Mouse (Mus musculus): ENCODE measurements around the gene Mynn.
"Not testable (repeated sequence)": the region's sequence is repeated elsewhere in the genome, so short reads cannot be mapped to it uniquely, and the experiment has no call there.

The Mynn gene

DNA sequence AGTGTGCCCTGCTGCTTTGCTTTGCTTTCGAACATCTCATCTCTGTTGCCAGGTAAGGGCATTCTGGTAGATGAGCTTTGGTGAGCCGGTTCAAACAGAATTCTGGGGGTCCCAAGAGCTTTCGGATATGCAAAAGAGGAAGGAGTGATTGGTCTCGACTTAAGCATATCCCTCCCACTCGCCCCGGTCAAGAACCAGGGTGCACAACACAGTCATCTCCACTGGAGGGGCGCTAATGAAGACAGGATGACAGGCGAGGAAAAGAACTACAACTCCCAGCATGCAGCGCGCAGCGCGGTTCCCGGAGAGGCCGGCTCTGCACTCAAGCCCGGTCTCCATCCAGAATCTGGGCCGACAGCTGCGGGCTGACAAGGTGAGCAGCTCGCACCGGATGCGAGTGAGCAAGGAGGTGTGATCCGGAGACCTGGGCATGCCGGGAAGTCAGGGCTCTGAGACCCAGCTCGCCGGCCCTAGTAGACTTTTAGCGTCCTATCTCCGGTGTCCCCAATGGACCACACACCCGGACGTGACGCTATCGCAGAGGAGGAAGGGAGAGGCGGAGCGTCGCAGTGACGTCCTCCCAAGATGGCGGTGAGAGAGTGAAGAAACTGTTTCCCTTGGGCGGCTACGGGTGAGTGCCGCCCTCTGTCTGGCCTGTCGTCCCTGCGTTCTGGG, at the start of gene Mynn:
Gene Mynn (plus strand): TSS at position 1 of the 675 bp plus-strand sequence.
- DNase-seq (ENCODE audit: low spot score in 2 of 2), result peak; percentile 92 to 97

DNA sequence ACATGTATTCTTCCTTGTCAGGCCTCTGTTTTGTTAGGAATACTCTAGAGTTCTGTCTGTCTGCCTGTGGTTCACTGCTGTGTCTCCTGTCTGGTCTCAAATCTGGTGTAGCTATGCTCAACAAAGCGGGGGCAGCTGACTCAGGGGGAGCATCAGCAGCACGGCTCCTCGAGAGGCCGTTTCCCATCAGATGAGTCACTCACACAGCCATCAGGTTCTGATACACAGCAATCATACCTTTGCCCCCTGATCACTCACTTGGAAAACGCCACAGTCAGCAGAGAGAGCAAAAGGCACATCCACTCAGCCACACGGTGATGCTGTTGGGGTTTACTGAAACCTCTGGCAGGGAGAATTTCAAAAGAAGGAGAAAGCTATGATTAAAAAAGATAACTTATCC, 48.1 kb upstream of the Mynn start:
- DNase-seq (ENCODE audit: low spot score in 2 of 2), result no peak

DNA sequence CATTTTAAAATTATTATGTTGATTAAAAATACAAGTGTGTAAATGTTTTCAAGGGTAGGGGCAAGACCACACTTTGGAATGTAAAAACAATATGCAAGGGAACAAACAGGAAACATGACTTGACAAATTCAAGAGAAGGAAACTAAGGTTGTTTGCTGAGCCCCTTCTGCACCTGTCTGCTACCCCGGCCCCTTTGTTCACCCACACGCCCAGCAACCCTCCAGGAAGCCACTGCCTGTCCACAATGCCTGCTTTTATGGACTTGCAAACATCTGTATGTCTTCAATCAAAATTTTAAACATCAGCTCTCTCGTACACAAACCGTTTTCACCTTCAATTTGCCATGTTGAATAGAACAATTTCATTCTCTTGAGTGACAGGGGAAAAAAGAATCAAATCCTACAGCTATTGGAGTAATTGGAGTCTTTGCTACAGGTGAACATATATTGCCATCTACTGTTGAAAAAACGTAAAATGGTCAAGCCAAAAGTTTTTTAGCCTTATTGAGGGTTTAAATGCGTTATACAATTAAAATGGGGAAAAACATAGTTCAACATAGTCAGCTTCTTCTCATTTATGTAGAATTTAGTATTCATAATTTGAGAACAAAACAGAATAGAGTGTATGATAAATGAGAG, 41.1 kb upstream of the Mynn start:
- DNase-seq (ENCODE audit: low spot score in 2 of 2), result no peak

DNA sequence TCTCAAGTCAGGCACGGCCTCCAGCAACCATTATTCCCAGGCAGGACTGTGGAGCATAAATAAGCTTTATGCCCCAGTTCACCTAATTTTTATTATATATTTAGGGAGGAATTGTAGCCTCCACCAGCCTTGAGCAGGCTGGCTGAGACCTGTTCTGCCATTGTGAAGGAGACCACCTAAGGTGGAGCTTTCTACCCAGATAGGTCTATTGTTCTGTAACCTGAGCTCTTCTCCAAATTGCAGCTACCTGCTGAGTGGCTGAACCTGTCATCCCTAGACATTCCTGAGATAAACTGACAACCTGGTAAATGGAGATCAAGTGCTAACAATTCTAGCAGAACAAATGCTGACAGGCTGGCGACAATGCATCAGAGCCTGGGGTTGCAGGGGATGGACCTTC, 35.5 kb upstream of the Mynn start:
- not testable (repeated sequence) for DNase-seq (ENCODE audit: low spot score in 2 of 2)

DNA sequence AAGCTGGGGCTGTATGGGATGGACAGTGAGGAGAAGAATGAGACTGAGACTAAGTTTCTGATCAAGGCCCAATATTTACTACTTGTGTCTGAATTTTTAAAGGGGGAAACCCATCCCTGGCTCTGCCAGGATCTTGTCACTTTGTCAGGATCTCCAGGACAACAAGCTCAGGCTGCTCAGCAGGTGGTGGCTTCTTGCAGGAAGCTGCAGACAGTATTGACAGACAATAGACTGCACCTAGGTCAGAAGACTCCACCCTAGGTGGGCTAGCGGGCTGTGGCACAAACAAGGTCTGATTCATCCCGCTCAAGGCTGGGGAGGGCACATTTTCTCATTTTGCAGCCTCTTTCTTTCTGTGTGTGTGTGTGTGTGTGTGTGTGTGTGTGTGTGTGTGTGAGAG, 28.3 kb upstream of the Mynn start:
- no peak for DNase-seq (ENCODE audit: low spot score in 2 of 2)

DNA sequence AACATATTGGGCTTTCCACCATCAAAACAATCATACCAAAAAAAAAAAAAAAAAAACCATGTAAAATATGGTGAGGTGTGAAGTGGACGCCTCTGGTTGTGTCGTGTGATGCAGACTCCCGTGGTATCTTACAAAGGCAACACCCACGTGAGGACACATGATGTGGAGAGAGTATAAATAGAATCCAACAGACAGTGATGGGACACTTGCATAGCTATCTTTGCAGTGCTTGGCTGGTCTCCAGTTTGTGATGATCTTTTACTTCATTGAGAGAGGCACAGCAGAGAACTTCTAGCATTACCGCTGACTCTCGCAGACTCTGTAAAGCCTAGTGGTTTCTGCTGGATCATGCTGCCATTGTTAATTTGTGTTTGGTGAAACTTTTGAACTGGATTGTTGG, 13.0 kb upstream of the Mynn start:
- no peak for DNase-seq (ENCODE audit: low spot score in 2 of 2)

DNA sequence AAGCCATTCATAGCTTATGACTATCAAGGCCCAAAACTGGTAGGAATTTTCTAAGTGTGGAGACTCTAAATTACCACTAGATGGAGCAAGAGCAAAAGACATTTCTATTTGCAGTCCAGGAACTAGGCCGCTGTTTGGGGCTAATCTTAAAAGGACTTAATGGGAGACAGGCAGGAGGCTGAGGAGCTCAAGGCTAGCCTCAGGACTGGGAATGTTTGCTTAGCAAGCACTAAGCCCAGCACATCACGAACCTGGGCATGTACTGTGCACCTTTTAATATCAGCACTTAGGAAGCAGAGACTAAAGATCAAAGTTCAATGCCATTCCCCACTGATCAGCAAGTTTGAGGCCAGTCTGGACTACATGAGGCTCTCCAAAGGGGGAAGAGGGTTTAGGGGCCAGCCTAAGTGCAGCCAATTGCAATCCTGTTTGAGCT, 9.4 kb upstream of the Mynn start:
- no peak for DNase-seq (ENCODE audit: low spot score in 2 of 2)

DNA sequence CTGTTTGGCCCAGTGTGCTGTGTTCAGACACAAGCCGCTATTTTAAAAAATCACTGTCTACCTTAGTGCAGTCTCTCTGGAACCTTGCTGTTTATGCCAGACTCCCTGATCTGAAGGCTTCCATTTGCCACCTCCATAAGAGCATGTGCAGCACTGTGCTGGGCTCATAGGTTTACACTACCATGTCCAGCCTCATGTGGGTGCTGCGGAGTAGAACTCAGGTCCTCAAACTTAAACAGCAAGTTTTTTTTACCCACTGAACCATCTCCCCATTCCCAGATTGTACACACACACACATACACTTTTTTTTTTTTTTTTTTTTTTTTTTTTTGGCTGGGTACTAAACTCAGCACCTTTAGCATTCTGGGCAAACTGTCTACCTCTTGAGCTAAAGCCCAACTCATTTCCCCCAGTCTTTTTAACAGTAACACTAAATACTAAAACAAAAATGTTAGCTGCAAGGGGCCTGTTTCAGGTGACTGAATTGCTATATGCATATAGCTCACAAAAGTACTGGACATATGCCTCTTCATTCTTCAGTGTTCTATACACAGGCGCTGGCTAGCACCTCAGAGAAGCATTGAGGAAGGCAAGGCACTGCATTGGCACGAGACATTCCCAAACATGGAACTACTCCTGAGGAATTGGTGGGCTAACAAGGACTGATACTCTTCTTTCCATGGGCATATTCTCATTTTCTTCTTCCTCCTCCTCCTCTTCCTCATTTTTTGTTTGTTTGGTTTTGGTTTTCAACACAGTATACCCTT, 8.0 kb upstream of the Mynn start:
- DNase-seq (ENCODE audit: low spot score in 2 of 2), result no peak

DNA sequence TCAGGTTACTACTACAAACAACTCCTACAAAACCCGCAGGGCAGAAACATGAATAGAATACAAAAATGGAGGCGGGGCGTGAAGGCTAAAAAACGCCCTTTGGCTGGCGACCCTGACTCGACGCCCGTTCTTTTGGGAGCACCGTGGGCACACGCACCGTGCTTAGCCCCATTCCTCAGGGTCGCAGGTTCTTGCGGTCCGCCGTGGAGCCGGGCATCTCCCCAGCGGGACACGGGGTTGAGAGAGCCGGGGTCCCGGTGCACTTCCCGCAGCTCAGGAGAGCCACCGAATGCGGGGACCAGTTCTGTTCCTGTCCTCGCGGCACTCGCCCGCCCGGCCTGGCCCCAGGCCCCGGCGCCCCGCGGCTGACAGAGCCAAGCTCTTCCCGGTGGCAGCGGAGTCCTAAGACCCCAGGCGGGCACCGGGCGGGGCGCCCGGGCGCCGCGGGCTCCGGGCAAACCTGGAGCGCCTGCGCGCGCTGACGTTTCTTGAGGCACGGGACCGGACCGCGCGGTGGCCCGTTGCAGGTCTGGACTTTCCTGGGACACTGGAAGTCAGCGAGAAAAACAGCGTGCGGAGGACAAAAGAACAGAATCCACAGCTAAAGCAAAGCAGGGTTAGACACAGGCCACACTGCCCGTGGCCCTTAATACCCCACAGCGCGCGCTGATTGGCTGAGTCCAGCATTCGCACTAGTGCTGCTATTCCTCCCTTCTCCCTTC, 6.6 kb upstream of the Mynn start:
- peak in 1 of 2 experiments; percentile 15 for DNase-seq (ENCODE audit: low spot score in 2 of 2)

DNA sequence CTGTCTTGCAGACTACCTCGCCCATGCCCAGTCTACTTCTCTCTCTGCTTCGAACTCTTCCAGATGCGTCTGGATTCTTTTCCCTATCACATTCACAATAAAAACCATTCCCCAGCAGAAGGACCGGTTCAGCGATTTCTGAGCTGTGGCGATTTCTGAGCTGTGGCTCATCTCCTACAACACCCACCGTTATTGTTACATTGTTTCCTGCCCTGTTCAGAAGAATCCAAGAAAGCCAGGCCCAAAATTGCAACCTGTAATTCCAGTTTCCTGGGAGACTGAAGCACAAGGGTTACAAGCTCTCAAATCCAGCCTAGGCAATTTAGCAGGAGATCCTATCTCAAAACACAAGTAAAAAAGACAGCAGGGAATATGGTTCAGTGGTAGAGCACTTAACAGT, 4.6 kb upstream of the Mynn start:
- no peak for DNase-seq (ENCODE audit: low spot score in 2 of 2)

DNA sequence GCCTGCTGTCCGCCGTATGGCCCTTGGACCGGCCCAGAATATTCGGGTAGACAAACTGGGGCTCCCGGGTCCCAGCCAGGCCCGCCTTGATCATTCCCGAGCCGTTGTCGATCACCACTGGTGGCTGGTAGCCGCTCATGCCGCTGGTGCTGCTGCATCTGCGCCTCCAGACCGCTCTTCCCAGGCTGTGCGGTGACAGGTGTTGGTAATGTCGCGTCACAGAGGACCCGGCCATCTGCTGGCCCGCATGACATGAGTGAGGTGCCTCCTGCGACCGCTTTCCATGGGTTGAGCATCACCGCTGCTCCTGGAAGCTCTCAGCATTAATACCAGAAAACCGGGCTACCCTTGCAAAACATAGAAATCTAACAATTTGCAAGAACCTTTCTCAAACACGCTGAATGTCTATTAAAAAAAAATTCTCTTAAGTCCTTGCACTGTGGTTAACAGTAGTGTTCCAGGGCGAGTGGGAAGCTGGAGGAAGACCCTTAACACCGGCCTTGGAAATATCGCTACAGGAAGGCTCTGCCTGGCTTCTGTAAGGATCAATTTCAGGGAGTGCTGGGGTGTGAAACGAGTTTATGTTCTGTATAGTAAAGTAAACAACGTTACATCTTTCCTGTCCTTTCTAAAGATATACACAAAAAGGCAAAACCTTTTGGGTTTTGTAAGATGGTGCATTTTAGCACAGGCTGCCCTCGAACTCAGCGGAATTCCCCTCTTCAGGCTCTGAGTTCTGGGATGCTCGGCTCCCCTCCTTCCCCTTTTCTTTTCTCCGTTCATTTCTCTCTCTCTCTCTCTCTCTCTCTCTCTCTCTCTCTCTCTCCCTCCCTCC, 1.9 kb upstream of the Mynn start, which contains the start of gene Actrt3:
Gene Actrt3 (minus strand): TSS at position 229 of the 835 bp plus-strand sequence.
- peak in 1 of 2 experiments; percentile 42 for DNase-seq (ENCODE audit: low spot score in 2 of 2)

DNA sequence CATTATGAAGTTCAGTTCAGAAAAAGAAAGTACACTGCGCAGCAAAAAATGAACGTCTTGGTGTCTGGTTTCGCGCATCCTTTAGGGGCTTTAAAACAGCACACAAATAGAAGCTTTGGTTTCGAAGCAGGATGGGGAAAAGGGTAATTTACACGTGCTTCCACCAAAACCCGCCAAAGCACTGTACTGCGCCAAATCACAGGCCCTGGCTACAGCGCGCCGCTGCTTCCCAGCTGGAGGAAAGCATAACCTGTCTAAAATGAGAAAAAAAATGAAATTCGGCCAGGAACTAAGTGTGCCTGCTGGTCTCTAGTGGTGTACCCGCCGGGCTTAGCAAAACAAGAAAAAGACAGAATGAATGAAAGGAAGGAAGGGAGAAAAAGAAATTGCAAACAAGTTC, 1.1 kb upstream of the Mynn start:
- peak in 1 of 2 experiments; percentile 21 for DNase-seq (ENCODE audit: low spot score in 2 of 2)

DNA sequence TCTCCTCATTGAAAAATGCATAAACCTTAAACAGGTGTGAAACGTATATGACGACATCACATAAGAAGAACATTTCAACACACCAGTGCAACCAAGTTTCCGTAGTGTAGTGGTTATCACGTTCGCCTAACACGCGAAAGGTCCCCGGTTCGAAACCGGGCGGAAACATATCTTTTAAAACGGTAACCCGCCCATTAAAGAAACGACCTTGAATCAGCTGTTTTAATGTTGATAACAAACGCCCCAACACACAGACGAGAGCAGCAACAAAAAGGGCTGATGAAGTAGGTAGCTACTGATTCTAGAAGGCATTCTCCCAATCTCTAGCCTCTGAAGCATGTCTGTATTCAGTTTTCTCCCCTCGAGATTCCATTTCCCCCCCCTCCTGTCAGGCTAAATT, 690 bp upstream of the Mynn start:
- peak; percentile 56 to 77 for DNase-seq (ENCODE audit: low spot score in 2 of 2)

DNA sequence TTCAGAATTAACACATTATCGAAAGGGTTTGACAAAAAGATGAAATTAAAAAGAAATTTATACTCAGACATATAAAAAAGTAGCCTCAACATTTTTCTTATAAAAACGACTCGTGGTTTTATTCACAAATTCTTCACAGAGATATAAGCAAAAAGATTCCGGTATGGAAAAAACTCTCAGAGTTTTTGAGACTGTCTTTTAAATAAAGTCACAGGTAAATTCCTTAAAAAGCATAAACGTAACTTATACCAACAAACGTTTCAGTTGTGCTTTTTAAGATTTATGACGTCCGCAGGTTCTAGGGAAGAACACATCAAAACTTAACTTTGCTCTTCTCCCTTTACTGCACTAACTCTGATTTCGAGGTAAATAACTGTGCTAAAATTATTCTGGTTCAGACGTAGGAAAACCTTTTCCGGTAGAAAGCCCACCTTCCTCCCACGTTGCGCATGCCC, 228 bp upstream of the Mynn start:
- DNase-seq (ENCODE audit: low spot score in 2 of 2), result no peak

DNA sequence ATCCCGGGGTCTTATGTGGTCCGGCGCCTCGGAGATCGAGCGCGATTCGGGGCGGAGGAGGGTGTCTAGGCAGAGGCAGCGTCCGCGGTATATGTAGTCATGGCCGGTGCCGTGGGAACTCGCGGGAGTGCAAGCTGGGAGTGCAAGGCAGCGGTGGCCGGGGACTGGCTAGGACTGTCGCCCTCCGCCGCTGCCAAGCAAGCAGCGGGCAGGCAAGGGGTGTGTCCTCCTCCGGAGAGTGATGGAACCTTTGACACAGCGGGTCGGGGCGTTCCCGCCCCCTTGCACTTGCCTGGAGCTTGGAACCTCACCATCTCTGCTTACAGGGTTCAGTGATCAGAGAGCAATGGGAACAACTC, 854 bp downstream of the Mynn start:
- no peak for DNase-seq (ENCODE audit: low spot score in 2 of 2)

DNA sequence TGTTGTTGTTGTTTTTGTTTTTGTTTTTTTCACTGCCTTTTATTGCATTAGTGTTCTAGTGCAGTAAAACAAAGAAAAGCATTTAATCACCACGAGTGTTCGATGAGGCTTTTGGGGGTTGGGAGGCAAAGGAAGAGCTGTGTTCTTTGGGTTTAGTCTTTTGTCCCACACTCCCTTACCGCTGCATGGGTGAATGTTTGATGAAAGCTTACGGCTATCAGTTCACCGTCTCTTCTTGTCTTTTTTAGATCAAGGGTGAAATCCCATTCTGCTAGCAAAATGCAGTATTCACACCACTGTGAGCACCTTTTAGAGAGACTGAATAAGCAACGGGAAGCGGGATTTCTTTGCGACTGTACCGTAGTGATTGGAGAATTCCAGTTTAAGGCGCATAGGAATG, 1.4 kb downstream of the Mynn start:
- no peak for DNase-seq (ENCODE audit: low spot score in 2 of 2)

DNA sequence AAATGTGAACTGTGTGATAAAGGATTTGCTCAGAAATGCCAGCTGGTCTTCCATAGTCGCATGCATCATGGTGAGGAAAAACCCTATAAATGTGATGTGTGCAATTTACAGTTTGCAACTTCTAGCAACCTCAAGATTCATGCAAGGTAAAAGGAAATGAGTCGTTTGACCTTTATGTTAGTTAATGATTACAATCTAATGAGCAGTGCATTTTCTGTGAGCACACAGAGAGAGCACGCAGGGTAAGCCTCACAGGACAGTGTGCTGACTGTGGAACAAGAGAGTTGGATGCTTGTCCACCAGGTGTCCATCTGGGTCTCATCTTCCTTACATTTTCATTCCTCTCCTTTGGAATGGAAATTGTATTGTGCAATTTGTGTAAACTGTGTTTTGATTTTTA, 7.1 kb downstream of the Mynn start:
- DNase-seq (ENCODE audit: low spot score in 2 of 2), result no peak

DNA sequence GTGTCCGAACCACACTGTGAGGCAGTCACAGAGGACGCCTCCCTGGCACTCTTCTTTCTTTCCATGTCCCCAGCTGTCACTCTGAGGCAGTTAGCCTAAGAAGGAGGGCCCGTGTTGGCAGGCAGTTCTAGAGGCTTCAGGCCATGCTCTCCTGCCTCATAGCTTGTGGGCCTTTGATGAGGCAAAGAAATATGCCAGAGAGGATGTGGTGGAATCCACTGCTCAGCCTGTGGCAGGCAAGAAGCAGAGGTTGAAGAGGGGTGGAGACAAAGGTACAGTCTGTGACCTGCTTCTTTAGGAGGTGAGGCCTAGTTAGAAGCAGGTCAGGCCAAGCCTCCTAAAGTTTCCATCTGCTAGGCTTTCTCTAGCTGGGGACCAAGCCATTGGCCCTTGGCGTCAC, 9.1 kb downstream of the Mynn start:
- no peak for DNase-seq (ENCODE audit: low spot score in 2 of 2)

DNA sequence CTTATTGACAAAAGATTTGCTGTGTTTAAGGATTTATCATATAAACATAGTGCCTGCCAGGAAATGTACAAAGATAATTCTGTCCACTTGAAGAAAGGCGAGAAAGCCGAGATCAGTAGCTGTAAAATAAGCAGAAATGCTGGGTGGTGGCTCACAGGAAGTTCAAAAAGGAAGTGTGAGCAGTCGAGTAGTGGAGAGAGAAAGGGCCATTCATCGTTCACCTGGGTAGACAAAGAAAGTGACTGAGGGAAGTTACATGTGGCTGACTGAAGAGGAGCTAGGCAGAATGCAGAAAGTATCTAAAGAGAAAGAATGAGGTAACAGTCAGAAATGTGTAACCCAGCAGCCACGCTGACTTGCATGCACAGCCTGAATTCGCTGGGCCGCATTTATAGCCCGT, 18.3 kb downstream of the Mynn start:
- DNase-seq (ENCODE audit: low spot score in 2 of 2), result no peak

DNA sequence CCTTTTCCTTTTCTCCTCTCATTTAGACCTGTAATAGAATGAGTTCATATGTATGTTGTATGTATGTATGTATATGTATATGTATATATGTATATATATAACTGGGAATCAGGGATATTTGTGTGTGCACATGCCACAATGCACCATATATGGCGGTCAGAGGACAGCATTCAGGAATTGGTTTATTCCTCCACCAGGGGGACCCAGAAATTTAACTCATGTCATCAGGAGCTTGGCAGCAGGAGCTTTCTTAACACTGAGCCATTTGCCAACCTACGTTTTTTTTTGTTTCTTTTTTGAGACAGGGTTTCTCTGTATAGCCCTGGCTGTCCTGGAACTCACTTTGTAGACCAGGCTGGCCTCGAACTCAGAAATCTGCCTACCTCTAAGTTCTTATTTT, 31.8 kb downstream of the Mynn start:
- DNase-seq (ENCODE audit: low spot score in 2 of 2), result no peak

DNA sequence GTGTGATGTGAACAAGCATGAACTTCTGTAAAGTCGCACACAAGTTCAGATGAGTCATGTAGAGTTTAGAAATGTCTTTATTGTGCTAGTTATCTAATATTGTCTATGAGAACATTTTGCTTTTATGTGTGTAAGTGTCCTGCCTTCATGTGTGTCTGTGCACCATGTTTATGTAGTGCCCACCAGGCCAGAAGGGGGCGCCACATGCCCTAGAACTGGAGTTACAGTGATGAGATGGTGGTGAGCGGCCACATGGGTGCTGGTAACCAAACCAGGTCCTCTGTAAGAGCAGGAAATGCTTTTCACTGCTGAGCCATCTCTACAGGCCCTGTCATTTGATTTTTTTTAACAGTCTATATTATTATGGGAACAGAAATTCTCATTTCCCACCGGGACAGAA, 33.8 kb downstream of the Mynn start:
- DNase-seq (ENCODE audit: low spot score in 2 of 2), result no peak
